Mouse (Mus musculus): ENCODE measurements around the gene Zfp934. TPM values are rescaled to one million over a fixed set of nuclear protein-coding genes. Genes with fewer than 3 reads are reported as not detected.

Gene Zfp934
- polyA plus RNA-seq (2012; rRNA removed) = 0.04 and 0.09 TPM in 2 replicates

DNA sequence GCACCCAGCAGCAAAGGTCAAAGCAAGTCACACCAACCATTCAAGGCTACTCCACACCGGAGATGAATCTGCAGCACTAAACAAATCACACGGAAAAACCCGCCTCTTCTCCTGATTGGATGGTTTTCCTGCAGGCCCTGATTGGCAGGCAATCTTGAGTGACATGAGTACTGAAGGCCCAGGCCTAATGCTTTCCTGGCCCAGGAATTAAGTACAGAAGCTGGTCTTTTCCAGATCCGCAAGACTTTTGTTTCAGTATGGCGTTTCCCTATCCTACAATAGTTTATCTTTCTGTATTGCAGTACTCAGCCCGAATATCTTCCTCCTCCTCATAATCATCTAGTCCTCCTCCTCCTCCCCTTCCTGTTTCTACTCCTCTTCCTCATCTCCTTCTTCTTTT, at the start of gene Zfp934:
Zfp934 (minus strand) TSS at position 101 of the 400 bp plus-strand sequence.

DNA sequence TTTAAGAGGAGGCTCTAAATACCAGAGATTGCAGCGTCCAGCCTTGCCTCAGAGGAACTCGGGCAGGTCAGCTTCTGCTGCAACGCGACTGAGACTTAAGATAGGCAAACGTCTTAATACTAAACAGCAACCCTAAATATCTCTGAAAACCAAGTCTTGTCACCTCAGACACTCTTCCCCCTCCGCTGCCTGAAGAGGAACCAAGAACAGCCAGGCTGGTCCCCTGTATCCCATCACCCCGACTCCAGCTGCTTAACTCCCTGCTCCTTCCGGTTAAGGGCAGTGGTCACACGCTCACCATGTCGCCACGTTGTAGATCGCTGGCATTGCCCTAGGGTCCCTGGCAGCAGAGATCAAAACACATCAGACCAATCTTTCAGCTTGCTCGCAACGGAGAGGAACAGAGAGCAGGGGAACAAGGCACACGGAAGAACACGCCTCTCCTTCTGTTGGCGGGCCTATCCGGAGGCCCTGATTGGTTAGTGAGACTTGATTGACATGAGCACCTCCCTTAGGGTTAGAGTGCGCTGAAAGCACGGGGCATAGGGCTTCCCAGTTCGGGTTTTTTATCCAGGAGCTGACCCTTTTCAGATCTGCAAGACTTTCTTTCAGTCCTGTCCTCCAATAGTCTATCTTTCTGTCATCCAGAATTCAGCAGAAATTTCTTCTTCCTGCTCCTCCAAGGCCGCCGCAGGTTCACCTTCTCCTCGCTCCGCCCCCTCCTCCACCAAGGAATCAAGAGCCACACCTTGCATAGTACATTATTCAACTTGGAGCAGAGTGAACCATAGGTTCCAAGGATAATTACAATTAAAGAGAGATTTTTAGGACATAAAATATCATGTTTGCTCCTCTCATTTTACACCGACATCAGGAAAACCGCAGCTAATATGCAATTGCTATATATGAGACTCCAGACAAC, 12.5 kb downstream of the Zfp934 start, which contains the start of gene Zfp935:
Zfp935 (minus strand) TSS at position 323 of the 922 bp plus-strand sequence.

DNA sequence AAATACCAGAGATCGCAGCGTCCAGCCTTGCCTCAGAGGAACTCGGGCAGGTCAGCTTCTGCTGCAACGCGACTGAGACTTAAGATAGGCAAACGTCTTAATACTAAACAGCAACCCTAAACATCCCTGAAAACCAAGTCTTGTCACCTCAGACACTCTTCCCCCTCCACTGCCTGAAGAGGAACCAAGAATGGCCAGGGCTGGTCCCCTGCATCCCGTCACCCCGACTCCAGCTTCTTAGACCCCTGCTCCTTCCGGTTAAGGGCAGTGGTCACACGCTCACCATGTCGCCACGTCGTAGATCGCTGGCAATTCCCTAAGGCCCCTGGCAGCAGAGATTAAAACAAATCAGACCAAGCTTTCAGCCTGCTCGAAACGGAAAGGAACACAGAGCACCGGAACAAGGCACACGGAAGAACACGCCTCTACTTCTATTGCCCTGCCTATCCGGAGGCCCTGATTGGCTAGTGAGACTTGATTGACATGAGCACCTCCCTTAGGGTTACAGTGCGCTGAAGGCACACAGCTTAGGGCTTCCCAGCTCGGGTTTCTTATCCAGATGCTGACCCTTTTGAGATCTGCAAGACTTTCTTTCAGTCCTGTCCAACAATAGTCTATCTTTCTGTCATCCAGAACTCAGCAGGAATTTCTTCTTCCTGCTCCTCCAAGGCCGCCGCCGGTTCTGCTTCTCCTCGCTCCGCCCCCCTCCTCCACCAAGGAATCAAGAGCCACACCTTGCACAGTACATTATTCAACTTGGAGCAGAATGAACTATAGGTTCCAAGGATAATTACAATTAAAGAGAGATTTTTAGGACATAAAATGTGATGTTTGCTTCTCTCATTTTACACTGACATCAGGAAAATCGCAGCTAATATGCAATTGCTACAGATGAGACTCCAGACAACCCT, 104.3 kb downstream of the Zfp934 start, which contains the start of gene Gm49359:
Gm49359 (minus strand) TSS at position 409 of the 911 bp plus-strand sequence.

Other genes with a start within 250 kb of the Zfp934 start
- not detected in 2 replicates for gene Gm3604, start 188.0 kb downstream of the Zfp934 start, polyA plus RNA-seq (2012; rRNA removed)
- 0.11 TPM in 1 of 2 replicates, not detected in the other for gene Gm49359, start 104.4 kb downstream of the Zfp934 start, polyA plus RNA-seq (2012; rRNA removed)
- not detected in 2 replicates for gene Zfp935, start 12.7 kb downstream of the Zfp934 start, polyA plus RNA-seq (2012; rRNA removed)
- gene 6720489N17Rik, start 53.0 kb upstream of the Zfp934 start, polyA plus RNA-seq (2012; rRNA removed) = not detected in 2 replicates
- 0.09 TPM in 1 of 2 replicates, not detected in the other for gene Platr25, start 189.5 kb upstream of the Zfp934 start, polyA plus RNA-seq (2012; rRNA removed)
- 0.37 TPM in 1 of 2 replicates, not detected in the other for gene Gm5141, start 214.6 kb upstream of the Zfp934 start, polyA plus RNA-seq (2012; rRNA removed)